Mouse (Mus musculus): ENCODE measurements around the gene Pln. TPM values are rescaled to one million over a fixed set of nuclear protein-coding genes. Genes with fewer than 3 reads are reported as not detected.

Pln gene
- total RNA-seq, 4 experiments from 2014 or later, result 22.5 to 48.8 (median 36.7) TPM

DNA sequence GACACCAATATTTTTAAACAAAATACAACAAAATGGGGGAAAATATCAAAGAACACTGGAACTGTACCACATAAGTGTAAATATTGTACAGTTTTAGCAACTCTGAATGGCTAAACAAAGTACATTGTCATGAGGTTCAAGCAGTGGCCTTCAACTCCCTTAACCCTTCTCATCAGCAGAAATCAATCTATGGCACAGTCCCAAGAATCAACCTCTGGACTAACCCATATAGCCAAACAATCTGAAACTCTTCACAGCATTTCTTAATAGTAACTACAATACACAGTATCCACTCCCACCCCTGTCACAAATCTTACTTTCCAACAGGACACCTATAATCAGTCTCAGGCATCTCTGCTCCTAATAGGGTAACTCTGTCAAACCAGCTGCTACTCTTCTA is 26.8 kb downstream of the Pln start:
- no peak for DNase-seq (ENCODE audit: low spot score in 2 of 2)

DNA sequence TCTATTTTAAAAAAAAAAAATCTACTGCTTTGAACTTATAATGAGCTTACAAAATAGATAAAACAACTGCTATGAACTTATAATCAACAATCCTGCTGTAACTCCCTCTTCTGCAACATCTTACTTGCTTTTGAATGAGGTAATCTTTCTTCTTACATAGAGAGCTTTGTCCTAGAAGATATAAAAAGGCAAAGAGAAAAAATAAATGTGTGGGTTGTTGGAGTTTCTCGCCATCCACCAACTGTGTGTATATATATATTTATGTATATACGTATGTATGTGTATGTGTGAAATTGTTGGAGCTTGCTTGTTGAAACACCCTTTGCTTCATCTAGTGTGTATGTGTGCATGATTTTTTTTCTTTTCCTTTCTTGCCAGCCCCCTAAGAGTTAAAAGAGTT is 29.8 kb downstream of the Pln start:
- DNase-seq (ENCODE audit: low spot score in 2 of 2), result no peak

DNA sequence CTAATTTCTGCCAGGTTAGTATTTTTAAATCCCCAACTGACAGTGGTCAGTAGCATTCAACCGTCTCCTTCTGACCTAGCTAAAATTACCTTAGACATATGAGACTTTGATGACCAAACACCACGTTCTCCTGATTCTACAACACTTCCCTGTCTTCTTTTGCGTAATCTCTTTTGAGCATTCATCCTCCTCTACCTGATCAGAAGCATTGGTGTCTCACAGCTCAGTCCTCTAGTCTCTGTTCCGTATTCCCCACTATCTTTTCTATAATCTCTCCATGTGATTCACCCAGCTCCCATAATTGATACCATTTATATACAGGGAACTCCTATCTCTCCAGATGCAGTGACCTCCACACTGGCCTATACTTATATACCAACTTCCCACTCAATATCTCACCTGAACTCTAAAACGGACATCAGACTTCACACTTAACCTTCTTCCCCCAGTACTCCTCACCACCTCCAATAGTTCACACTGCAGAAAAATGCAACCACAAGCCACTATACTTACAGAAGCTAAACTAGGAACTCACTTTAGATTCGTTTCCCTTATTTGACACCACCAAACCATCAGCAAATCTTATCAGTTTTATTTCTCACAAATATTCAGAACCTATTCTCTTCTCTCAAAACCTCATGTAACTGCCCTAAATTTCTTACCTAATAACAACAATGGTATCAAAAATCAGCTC is 36.6 kb downstream of the Pln start:
- no peak for DNase-seq (ENCODE audit: low spot score in 2 of 2)

DNA sequence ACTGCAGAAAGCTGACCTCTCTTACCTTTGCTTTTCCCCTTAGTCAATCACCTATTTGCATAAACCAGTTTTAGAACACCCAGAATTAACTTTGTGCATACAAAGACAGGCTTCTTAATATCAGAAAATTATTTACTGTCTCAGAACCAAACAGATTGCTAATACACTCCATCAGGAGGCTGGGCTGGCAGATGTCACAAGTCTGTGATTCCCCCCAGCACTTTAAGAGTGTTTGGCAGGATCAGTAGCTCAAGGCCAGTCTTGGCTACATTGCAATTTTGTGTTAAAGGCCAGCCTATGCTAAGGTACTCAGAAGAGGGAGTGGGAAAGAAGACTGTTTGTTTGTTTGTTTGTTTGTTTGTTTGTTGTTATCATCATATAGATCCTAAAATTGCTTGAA is 39.6 kb downstream of the Pln start:
- no peak for DNase-seq (ENCODE audit: low spot score in 2 of 2)

DNA sequence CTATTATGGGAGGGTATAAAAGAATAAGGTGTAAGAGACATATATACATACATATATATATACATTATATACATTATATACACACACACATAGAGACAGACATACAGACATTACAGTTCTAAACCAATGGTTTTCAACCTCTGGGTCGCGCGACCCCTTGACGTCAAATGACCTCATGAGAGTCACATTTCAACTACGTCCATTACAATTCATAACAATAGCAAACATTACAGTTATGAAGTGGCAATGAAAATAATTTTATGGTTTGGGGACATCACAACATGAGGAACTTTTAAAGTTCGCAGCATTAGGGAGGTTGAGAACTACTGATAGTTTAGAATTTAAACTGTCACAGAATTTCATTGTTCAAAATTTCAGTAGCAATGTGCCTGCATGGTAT is 40.8 kb downstream of the Pln start:
- DNase-seq (ENCODE audit: low spot score in 2 of 2), result no peak

DNA sequence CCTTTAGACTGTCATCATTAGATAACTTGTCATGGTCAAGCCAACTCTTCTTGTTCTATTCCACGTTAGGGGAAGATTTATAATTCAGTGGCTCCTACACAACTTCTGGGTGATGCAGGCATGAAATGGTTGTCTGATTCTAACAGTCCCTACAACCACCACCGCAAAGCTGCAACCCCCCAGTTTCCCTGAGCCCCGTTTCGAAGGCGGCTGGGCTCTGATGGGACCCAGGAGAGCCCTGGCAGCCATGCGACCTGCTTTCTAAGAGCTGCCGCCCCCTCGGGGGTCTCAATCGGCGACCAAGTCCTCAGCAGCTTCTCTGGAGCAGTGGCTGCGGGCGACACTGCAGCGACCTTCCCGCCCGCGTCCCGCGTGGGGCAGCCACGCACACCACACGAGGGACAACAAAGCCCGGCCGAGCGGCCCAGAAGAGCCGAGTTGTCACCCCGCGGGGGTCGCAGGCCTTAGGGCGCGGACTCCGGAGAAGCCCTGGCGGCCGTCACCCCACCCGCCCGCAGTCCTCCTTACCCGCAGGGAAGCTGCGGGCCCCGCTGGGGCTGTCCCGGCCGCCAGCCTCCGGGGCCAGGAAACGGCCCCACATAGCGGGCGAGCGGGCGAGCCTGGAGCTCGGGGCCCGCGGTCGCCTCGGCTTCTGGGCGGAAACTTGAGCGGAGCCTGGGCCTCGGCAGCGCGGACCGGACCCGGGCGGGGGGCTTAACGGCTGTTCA is 41.7 kb downstream of the Pln start:
- DNase-seq (ENCODE audit: low spot score in 2 of 2), result peak; percentile 31 to 38

DNA sequence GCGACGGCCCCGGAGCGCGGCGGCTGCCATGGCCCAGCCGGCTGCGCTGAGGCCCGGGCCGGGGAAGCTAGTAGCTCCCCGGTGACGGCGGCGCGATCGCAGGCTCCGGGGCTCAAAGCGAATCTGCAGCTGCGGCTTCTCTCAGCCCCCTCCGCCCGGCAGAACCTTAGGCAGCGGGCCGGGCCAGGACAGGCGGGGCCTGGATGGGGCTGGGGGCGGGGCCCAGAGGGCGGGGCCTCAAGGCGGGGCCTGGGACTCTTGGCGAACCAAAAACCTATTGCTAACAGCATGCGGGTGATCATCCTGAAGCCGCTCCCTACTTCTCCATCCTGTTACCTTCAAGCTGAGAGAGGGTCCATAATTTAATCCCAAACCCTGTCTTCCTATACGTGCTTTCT is 42.2 kb downstream of the Pln start, which contains the start of gene Cep85l:
Cep85l (minus strand) TSS at position 239 of the 398 bp plus-strand sequence.
- DNase-seq (ENCODE audit: low spot score in 2 of 2), result peak; percentile 86 to 87

DNA sequence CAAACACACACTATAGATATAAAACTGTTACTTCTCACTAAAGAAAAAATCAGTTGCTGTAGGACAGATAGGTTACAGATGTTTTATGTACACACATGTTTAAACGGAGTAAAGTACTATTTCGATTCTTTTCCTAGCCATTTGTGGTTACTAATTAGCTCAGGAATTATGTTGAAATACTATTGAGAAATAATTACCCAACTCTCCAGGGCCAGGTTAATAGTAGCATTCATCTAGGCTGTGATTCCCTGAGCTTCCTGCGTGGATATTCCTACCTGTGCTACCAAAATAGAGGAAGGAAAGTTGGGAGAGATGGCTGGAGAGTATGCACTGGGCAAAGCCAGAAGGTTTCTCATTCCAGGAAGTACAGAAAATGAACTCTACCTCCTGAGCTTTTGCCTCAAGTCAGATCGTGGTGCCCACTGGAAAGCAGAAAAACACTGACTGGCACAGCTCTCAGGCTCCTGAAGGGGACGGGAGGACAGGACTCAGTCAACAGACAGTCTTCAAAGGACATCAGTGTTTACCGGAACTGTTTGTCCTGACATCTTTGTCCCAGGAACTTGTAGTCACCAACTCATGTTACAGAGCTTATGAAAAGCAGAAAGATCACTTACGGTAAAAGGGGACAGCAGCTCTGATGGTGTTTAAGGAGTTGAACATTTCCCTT is 45.4 kb downstream of the Pln start:
- DNase-seq (ENCODE audit: low spot score in 2 of 2), result peak in 1 of 2 experiments; percentile 13

DNA sequence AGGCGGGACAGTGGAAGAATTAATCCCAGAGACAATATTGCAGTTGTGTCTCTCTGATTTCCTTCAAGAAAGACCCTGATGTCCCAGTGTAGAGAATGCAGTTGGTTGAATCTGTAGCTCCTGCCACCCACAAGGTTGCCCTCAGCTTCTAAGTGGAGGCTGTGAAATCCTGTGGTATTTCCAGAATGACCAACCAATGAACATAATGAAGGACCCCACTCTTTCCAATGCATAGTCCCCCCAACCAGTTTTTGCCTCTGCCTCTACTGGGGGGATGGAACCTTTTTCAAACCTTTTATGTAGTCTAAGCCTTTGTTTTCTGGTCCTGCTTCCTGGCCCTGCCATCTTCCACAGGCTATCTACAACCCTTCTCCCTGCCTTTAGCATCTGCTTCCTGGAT is 47.4 kb downstream of the Pln start:
- DNase-seq (ENCODE audit: low spot score in 2 of 2), result no peak

DNA sequence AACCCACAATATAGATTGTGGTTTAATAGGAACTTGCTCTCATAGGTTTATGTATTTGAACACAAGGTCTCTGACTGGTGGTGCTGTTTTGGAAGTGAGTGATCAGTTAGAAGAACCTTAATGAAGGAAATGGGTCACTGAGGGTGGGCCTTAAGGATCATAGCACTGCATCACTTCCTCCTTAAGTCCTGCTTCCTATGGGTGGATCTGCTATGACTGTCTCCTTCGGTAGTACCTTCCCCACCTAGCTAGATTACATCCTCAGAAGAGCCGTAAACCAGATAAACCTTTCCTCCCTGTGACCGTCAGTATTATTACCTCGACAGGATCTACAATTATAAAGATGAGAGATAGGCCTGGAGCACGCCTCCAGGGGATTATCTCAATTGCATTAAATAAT is 48.0 kb downstream of the Pln start:
- no peak for DNase-seq (ENCODE audit: low spot score in 2 of 2)

DNA sequence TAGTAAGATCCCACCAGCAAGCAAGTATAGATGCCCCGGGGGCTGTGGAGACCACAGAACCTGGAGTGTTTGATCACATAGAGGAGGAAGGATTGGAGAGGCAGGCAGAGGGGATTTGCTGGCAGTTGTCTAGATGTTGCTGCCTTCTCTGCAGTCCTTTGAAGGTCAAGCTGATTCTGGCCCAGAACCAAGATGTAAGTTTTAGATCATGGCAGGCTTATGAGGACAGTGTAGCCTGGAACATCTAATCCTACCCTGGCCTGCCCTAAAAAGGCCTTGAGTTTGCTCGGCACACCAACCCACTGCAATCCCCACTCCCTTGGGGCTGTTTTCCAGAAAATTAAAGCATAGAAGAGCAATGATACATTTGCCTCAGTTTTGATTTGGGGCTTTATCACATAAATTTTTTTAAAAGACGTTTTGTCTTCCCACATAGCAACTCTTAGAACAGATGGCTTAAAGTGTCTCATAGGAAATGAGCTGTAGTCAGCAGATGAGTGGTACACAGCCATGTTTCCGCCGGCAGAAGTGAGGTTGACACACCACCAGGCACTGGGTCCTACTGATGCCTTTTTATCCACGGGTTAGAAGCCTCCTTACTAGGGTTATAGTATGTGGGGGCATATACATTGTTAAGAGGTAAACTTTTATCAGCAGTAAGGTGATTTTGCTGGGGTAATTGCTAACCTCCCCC is 50.9 kb downstream of the Pln start:
- no peak for DNase-seq (ENCODE audit: low spot score in 2 of 2)

DNA sequence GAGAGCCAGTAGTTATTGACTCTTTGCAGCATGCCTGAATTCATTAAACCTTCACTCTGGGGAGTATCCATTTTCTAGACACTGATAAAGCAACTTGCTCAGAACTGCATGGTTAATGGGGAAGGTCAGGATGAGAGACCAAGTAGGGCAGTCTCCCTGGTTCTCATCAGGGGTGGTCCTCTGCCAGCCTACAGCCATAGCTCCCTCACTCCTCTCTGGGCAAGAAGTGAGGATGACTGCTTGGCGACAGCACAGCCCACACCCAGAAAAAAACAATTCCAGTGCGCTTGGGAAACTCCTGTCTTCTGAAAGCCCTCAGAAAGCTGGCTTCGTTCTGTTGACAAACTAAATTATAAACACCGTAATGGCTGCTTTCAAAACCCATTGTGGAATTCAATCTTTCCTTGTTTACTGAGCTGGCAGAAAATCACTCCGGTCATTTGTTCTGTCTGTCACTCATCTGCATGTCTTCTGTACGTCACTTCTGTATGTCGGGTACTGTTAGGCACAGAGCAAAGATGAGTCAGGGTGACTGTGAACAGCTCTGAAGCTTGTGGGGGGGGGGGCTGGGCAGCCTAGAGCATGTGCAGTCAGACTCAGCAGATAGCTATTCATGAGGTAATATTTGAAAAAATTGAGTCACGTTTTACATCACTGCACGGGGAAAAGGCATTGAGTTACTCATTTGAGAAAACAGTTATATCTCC is 57.6 kb downstream of the Pln start:
- DNase-seq (ENCODE audit: low spot score in 2 of 2), result no peak

Other genes starting within 250 kb of the Pln start
- gene Cep85l, start 42.3 kb downstream of the Pln start, total RNA-seq (2022), result 10 to 100 TPM; 28.5 to 98.7 (median 37.1) TPM